Mouse (Mus musculus): ENCODE measurements around the gene Pdgfc. TPM values are rescaled to one million over a fixed set of nuclear protein-coding genes. Genes with fewer than 3 reads are reported as not detected.
A peak's percentile ranks its signal among the peaks of the same experiment; 100 is the strongest.

Gene Pdgfc
- 7.5 and 7.6 TPM in 2 replicates for polyA plus RNA-seq (2015; fragmentation: Nextera tagmentation; extraction: Ambion mirVana)

- Histone ChIP-seq H3K9me3 (replicated peaks) (no peaks in the 10 kb centered on the region), H3K4me3 (peak within 1 kb of the TSS; percentile 78), H3K36me3 (ENCODE audit: poor library complexity, severe bottlenecking) (no peaks in the 10 kb centered on the region), H3K27me3 (peaks cover 2% of the 10 kb centered on the region; the same call in 1 of the 2 replicates), H3K27ac (peak within 1 kb of the TSS; percentile 84), H3K4me2 (peak within 1 kb of the TSS; percentile 88), H3K4me1 (peaks cover 19% of the 10 kb centered on the region), H3K9ac (peak within 1 kb of the TSS; percentile 81)
- no peak; the same call in none of the 2 replicates for ATAC-seq
- 1% methylated on average over 13 of the region's 17 CpGs for WGBS
These were observed at the start of gene Pdgfc for GRCm38 (mm10) chr3:81036151-81036553. Gene Pdgfc, plus strand, starts transcription at chr3:81036416.

DNA sequence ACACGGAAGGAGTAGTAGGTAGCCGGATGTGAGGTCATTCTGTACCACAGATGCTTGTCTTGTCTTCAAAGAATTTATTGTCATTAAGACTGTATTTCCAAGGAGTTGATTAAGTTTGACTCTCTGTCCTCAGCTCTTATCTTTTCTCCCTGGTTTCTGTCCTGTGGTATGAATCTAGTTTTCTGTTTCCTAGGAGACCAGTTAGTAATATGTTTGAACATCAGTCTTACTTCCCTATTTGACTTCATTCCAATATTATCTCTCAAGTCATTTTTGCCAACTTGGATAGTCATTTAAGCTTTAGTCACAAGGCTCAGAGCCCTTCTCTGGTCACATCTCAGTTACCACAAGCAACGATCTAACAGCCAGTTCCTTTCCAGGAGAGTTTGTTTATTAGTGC lies 27.0 kb upstream of the Pdgfc start:
- 95% methylated on average over 3 of the region's 3 CpGs for WGBS
- Histone ChIP-seq H3K4me3 (no peak overlapping the region), H3K36me3 (ENCODE audit: poor library complexity, severe bottlenecking) (no peaks in the 10 kb centered on the region), H3K4me1 (no peaks in the 10 kb centered on the region), H3K9me3 (replicated peaks) (no peaks in the 10 kb centered on the region), H3K27me3 (no peaks in the 10 kb centered on the region), H3K27ac (no peak overlapping the region), H3K9ac (no peak overlapping the region), H3K4me2 (no peak overlapping the region)
- no peak for ATAC-seq

- Histone ChIP-seq H3K9ac (no peak overlapping the region), H3K4me2 (no peak overlapping the region), H3K4me3 (no peak overlapping the region), H3K4me1 (no peaks in the 10 kb centered on the region), H3K9me3 (replicated peaks) (no peaks in the 10 kb centered on the region), H3K27ac (no peak overlapping the region), H3K27me3 (no peaks in the 10 kb centered on the region), H3K36me3 (ENCODE audit: poor library complexity, severe bottlenecking) (no peaks in the 10 kb centered on the region)
- ATAC-seq, result no peak
- 87% methylated on average over 3 of the region's 3 CpGs for WGBS
These were observed 26.3 kb upstream of the Pdgfc start for GRCm38 (mm10) chr3:81009899-81010298.

DNA sequence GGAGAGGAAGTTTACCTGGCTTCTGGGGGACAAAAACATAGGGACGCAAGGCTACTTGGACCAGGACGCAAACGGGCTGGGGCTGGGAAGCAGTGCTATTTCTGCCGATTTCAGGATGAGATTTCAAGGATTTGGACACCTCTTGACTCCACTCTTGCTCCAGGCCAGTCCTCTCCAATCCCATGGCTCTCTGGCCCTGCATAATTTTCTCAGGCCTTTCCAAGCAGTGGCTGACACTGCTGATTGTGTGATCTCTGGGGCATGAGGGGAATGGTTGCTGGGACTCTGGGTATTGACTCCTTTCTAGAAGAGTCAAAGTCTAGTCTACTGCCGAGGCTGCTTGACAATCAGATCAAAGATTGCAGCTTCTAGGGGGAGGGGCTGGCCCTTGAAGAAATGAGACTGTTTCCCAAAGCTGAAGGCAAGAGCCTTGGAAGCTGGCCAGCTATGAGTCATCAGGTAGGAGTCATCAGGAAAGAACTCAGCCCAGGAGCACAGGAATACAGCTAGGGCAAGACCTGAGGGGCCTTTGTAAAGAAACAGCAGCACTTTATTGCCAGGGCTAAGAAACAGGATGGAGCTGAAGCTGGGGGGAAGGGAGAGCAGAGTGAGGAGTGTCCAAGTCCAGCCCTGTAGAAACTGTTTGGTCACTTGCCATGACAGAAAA lies 18.7 kb upstream of the Pdgfc start:
- WGBS, result 72% methylated on average over 5 of the region's 5 CpGs
- no peak overlapping the region for H3K4me2 ChIP-seq
- H3K9me3 ChIP-seq (replicated peaks), result no peaks in the 10 kb centered on the region
- H3K4me1 ChIP-seq, result no peaks in the 10 kb centered on the region
- H3K27ac ChIP-seq, result no peak overlapping the region
- H3K9ac ChIP-seq, result no peak overlapping the region
- no peaks in the 10 kb centered on the region for H3K27me3 ChIP-seq
- no peaks in the 10 kb centered on the region for H3K36me3 ChIP-seq (ENCODE audit: poor library complexity, severe bottlenecking)
- no peak for ATAC-seq
- H3K4me3 ChIP-seq, result no peak overlapping the region

- H3K9ac ChIP-seq, result no peak overlapping the region
- WGBS, result 51% methylated on average over 1 of the region's 1 CpGs
- H3K9me3 ChIP-seq (replicated peaks), result no peaks in the 10 kb centered on the region
- H3K27me3 ChIP-seq, result no peaks in the 10 kb centered on the region
- H3K4me1 ChIP-seq, result no peaks in the 10 kb centered on the region
- no peak overlapping the region for H3K4me3 ChIP-seq
- no peak for ATAC-seq
- no peak overlapping the region for H3K4me2 ChIP-seq
- no peak overlapping the region for H3K27ac ChIP-seq
- no peaks in the 10 kb centered on the region for H3K36me3 ChIP-seq (ENCODE audit: poor library complexity, severe bottlenecking)
These were observed 16.2 kb upstream of the Pdgfc start for GRCm38 (mm10) chr3:81020064-81020463.

DNA sequence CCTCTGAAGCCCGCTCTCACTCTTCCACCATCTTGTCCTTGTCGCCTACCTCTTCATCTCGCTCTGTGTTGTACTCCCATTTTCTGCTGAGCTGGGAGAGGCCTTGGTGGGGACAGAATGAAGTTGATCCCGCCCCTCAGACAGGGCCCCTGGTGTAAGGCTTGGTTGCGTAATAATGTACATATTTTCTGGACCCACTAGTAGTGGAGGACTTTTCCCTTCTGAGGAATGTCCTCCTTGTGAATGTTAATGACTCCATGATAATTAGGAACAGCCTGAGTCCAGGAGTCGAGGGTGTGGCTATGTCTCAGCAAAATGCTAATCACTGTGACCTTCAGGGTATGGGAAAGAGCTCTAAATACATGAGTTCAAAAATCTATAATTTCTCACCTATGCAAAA lies 14.4 kb upstream of the Pdgfc start:
- H3K4me1 ChIP-seq, result no peaks in the 10 kb centered on the region
- no peak overlapping the region for H3K27ac ChIP-seq
- no peaks in the 10 kb centered on the region for H3K36me3 ChIP-seq (ENCODE audit: poor library complexity, severe bottlenecking)
- H3K4me3 ChIP-seq, result no peak overlapping the region
- no peak overlapping the region for H3K4me2 ChIP-seq
- H3K9me3 ChIP-seq (replicated peaks), result no peaks in the 10 kb centered on the region
- no peak overlapping the region for H3K9ac ChIP-seq
- no peak for ATAC-seq
- 86% methylated on average over 6 of the region's 6 CpGs for WGBS
- no peaks in the 10 kb centered on the region for H3K27me3 ChIP-seq

DNA sequence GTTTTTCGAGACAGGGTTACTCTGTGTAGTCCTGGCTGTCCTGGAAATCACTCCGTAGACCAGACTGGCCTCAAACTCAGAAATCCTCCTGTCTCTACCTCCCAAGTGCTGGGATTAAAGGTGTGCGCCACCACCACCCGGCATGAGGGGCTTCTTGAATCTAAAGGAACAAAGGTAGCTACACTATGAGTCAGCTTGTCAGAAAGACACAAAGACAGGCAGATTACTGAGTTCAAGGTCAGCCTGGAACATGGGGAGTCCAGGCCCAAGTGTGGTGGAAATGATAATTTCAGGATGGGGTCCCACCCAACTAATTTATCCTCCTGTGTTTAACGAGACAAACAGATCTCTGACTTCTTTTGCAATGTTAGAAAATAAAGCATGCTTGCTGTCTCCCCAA lies 13.9 kb upstream of the Pdgfc start:
- Histone ChIP-seq H3K4me3 (no peak overlapping the region), H3K27me3 (no peaks in the 10 kb centered on the region), H3K4me1 (no peaks in the 10 kb centered on the region), H3K36me3 (ENCODE audit: poor library complexity, severe bottlenecking) (no peaks in the 10 kb centered on the region), H3K27ac (no peak overlapping the region), H3K9ac (no peak overlapping the region), H3K9me3 (replicated peaks) (no peaks in the 10 kb centered on the region), H3K4me2 (no peak overlapping the region)
- ATAC-seq, result no peak
- 78% methylated on average over 5 of the region's 5 CpGs for WGBS

GRCm38 (mm10) chr3:81022845-81023244 lies 13.4 kb upstream of the Pdgfc start:
- ATAC-seq, result no peak
- no peak overlapping the region for H3K4me2 ChIP-seq
- 81% methylated on average over 1 of the region's 1 CpGs for WGBS

DNA sequence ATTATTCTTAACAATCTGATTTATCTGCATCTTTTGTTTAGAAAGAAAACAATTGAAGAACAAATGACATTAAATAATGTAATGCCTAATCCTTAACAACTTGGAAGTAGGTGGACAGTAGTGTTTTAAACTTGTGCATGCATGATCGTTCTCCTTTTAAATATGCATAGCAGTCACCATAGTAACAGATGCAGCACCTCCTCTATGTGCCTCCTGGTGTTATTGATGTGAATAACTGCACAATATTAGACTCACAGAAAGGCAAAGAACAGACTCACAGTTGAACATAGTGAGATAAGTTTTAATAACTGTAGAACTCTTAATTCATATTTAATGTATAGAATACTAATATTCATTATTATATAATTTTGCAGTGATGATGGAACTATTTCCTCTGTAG lies 12.6 kb upstream of the Pdgfc start:
- Histone ChIP-seq H3K27me3 (no peaks in the 10 kb centered on the region), H3K4me2 (no peak overlapping the region), H3K36me3 (ENCODE audit: poor library complexity, severe bottlenecking) (no peaks in the 10 kb centered on the region), H3K27ac (no peak overlapping the region), H3K4me3 (no peak overlapping the region), H3K9me3 (replicated peaks) (no peaks in the 10 kb centered on the region), H3K4me1 (no peaks in the 10 kb centered on the region), H3K9ac (no peak overlapping the region)
- 0 out of 2 replicates have a peak, but pooled peaks have one; percentile 44 for ATAC-seq
- WGBS, result 13% methylated on average over 1 of the region's 1 CpGs

More at GRCm38 (mm10) chr3:81022845-81023244, 13.4 kb upstream of the Pdgfc start:
- Histone ChIP-seq H3K27ac (no peak overlapping the region), H3K4me3 (no peak overlapping the region), H3K27me3 (no peaks in the 10 kb centered on the region), H3K9me3 (replicated peaks) (no peaks in the 10 kb centered on the region), H3K9ac (no peak overlapping the region), H3K4me1 (no peaks in the 10 kb centered on the region), H3K36me3 (ENCODE audit: poor library complexity, severe bottlenecking) (no peaks in the 10 kb centered on the region)

- H3K9me3 ChIP-seq (replicated peaks), result no peaks in the 10 kb centered on the region
- no peaks in the 10 kb centered on the region for H3K36me3 ChIP-seq (ENCODE audit: poor library complexity, severe bottlenecking)
- peak; percentile 82 for ATAC-seq
- H3K4me1 ChIP-seq, result peaks cover 6% of the 10 kb centered on the region; the same call in 1 of the 2 replicates
- WGBS, result 65% methylated on average over 9 of the region's 9 CpGs
- H3K27me3 ChIP-seq, result no peaks in the 10 kb centered on the region
- H3K27ac ChIP-seq, result no peak overlapping the region
- H3K4me2 ChIP-seq, result no peak overlapping the region
- no peak overlapping the region for H3K9ac ChIP-seq
- no peak overlapping the region for H3K4me3 ChIP-seq
These were observed 10.5 kb upstream of the Pdgfc start for GRCm38 (mm10) chr3:81025568-81026213.

DNA sequence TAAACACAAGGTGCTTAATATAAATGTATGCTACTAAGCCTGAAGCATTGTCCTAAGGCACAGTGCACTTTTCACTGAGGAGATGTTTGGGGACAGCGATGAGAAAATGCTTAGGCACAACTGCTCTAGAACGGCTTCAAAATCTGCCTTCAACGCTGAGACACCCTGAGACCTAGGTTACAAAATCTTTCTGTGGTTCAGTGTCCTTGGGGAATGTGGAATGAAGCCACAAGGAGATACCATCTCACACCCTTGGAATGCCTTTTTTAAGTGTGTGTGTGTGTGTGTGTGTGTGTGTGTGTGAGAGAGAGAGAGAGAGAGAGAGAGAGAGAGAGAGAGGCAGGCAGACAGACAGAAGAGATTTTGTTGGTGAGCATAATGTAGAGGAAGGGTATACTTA lies 7.9 kb upstream of the Pdgfc start:
- Histone ChIP-seq H3K36me3 (ENCODE audit: poor library complexity, severe bottlenecking) (no peaks in the 10 kb centered on the region), H3K9ac (no peak overlapping the region), H3K27ac (no peak overlapping the region), H3K27me3 (no peaks in the 10 kb centered on the region), H3K4me3 (no peak overlapping the region), H3K4me2 (no peak overlapping the region), H3K9me3 (replicated peaks) (no peaks in the 10 kb centered on the region), H3K4me1 (peaks cover 6% of the 10 kb centered on the region; the same call in 1 of the 2 replicates)
- WGBS, result 91% methylated on average over 3 of the region's 3 CpGs
- ATAC-seq, result no peak

DNA sequence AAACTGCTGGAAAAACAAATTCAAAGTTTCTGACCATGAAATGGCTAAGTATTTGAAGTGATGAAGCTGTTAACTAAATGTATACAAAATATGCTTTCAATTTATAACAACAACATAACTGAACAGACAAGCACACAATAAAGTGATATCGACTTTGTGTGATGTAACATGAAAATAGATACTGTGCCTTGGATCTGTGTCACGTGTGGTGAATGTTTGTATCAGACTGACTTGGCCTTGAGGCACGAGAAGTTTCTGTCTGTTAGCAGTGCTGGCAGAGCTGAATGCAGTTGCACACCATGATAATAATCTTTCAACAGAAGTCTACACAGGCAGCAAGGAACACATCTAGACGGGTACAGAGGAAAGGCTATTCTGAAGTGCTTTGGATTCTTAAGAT lies 6.9 kb upstream of the Pdgfc start:
- 71% methylated on average over 4 of the region's 4 CpGs for WGBS
- Histone ChIP-seq H3K9me3 (replicated peaks) (no peaks in the 10 kb centered on the region), H3K4me1 (peaks cover 6% of the 10 kb centered on the region; the same call in 1 of the 2 replicates), H3K4me3 (no peak overlapping the region), H3K27me3 (no peaks in the 10 kb centered on the region), H3K36me3 (ENCODE audit: poor library complexity, severe bottlenecking) (no peaks in the 10 kb centered on the region), H3K4me2 (no peak overlapping the region), H3K27ac (no peak overlapping the region), H3K9ac (no peak overlapping the region)
- no peak for ATAC-seq
